Mouse (Mus musculus) lung, adult 2 months (tissue): Measurements from ENCODE around the gene Psmd10.

Source experiments
- CTCF ChIP-seq: fragments of 200-500 bp; IDR thresholded peaks from 2 replicates; pipeline ENCODE4 v1.5.1; 2011; ENCODE audit warnings: mild to moderate bottlenecking, low read length, control low read depth; ENCODE audit not compliant: insufficient read depth
- POLR2A ChIP-seq: fragments of 200-500 bp; IDR thresholded peaks from 2 replicates; pipeline ENCODE4 v1.6.1; 2011; ENCODE audit warnings: low read depth, mild to moderate bottlenecking, control low read depth, low read length, borderline replicate concordance; ENCODE audit errors: extremely low read depth

GRCm38 (mm10) chrX:140921321-140921720, 35.2 kb downstream of the Psmd10 start:
- TF ChIP-seq POLR2A (no peak), CTCF (no peak)
